Mouse (Mus musculus): Measurements from ENCODE around the gene Map2k1. TPM values are rescaled to one million over a fixed set of nuclear protein-coding genes. Genes with fewer than 3 reads are reported as not detected.
"Not testable (repeated sequence)": the region's sequence is repeated elsewhere in the genome, so short reads cannot be mapped to it uniquely, and the experiment has no call there.

Map2k1 gene
- polyA plus RNA-seq, 1 experiment from 2014 or later = 54.6 TPM

DNA sequence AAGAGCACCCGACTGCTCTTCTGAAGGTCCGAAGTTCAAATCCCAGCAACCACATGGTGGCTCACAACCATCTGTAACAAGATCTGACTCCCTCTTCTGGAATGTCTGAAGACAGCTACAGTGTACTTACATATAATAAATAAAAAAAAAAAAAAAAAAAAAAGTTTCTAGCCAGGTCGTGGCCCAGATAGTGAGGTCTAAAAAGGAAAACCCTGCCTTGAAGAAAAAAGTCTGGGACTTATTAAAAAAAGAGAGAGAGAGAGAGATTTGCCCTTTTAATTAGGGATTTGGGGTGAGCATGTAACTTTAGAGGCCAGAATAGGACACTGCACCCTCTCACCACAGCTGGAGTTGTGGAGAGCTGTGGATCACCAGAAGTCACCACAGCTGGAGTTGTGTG, 83.5 kb downstream of the Map2k1 start:
- WGBS = 85% methylated on average over 3 of the region's 3 CpGs
- H3K4me3 ChIP-seq (replicated peaks; ENCODE audit: low read length); H3K36me3 ChIP-seq (ENCODE audit: control insufficient read depth, insufficient read depth); ATAC-seq; H3K9me3 ChIP-seq (ENCODE audit: control insufficient read depth, low read length); H3K27me3 ChIP-seq (replicated peaks; ENCODE audit: control insufficient read depth, insufficient read depth, low read length); H3K9ac ChIP-seq (replicated peaks; ENCODE audit: low read depth, low read length); H3K27ac ChIP-seq (ENCODE audit: low read length); H3K4me2 ChIP-seq (ENCODE audit: low read length): not testable (repeated sequence)
- H3K4me1 ChIP-seq (replicated peaks; ENCODE audit: control insufficient read depth, insufficient read depth, low read length) = peaks cover 14% of the 10 kb centered on the region

- Histone ChIP-seq H3K27me3 (replicated peaks; ENCODE audit: control insufficient read depth, insufficient read depth, low read length) (no peaks in the 10 kb centered on the region), H3K27ac (ENCODE audit: low read length) (no peak overlapping the region), H3K9ac (replicated peaks; ENCODE audit: low read depth, low read length) (no peak overlapping the region), H3K4me3 (replicated peaks; ENCODE audit: low read length) (no peak overlapping the region), H3K36me3 (ENCODE audit: control insufficient read depth, insufficient read depth) (no peaks in the 10 kb centered on the region), H3K9me3 (ENCODE audit: control insufficient read depth, low read length) (no peaks in the 10 kb centered on the region), H3K4me1 (replicated peaks; ENCODE audit: control insufficient read depth, insufficient read depth, low read length) (no peaks in the 10 kb centered on the region), H3K4me2 (ENCODE audit: low read length) (no peak overlapping the region)
- 97% methylated on average over 5 of the region's 5 CpGs for WGBS
- ATAC-seq = no peak
Measured at GRCm38 (mm10) chr9:64160471-64160870, 93.0 kb downstream of the Map2k1 start.

GRCm38 (mm10) chr9:64156641-64157040, 96.8 kb downstream of the Map2k1 start:
- no peak for ATAC-seq
- 0 out of 2 replicates have a peak, but pooled peaks cover 2% of the 10 kb centered on the region for H3K36me3 ChIP-seq (ENCODE audit: control insufficient read depth, insufficient read depth)
- WGBS = 93% methylated on average over 1 of the region's 1 CpGs

GRCm38 (mm10) chr9:64139879-64140278, 113.6 kb downstream of the Map2k1 start:
- H3K4me2 ChIP-seq (ENCODE audit: low read length) = no peak overlapping the region
- no peaks in the 10 kb centered on the region for H3K9me3 ChIP-seq (ENCODE audit: control insufficient read depth, low read length)
- no peak overlapping the region for H3K4me3 ChIP-seq (replicated peaks; ENCODE audit: low read length)
- WGBS = 94% methylated on average over 9 of the region's 9 CpGs
- H3K36me3 ChIP-seq (ENCODE audit: control insufficient read depth, insufficient read depth) = no peaks in the 10 kb centered on the region
- H3K9ac ChIP-seq (replicated peaks; ENCODE audit: low read depth, low read length) = no peak overlapping the region
- H3K27ac ChIP-seq (ENCODE audit: low read length) = no peak overlapping the region
- ATAC-seq = no peak
- H3K27me3 ChIP-seq (replicated peaks; ENCODE audit: control insufficient read depth, insufficient read depth, low read length) = no peaks in the 10 kb centered on the region
- no peaks in the 10 kb centered on the region for H3K4me1 ChIP-seq (replicated peaks; ENCODE audit: control insufficient read depth, insufficient read depth, low read length)

More at GRCm38 (mm10) chr9:64156641-64157040, 96.8 kb downstream of the Map2k1 start:
- Histone ChIP-seq H3K9me3 (ENCODE audit: control insufficient read depth, low read length) (no peaks in the 10 kb centered on the region), H3K4me3 (replicated peaks; ENCODE audit: low read length) (no peak overlapping the region), H3K4me1 (replicated peaks; ENCODE audit: control insufficient read depth, insufficient read depth, low read length) (no peaks in the 10 kb centered on the region), H3K27ac (ENCODE audit: low read length) (no peak overlapping the region), H3K4me2 (ENCODE audit: low read length) (no peak overlapping the region), H3K27me3 (replicated peaks; ENCODE audit: control insufficient read depth, insufficient read depth, low read length) (no peaks in the 10 kb centered on the region), H3K9ac (replicated peaks; ENCODE audit: low read depth, low read length) (no peak overlapping the region)

DNA sequence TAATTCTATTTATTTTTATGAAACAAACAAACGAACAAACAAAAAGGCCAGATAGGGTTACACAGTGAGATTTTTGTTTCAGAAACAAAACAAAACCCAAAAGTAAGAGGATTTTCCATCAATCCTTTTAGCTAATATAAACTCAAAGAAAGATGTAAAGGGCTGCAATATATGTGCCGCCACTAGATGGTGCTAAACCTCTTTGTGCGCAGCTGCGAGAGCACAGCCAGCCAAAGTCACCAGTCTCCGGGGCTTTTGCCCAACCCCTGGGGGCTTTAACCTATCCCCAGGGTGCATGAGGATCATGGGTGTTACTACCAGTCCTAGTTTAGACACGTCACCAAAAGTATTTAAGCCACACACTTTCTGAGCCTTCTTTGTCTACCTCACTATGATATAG, 114.5 kb downstream of the Map2k1 start:
- H3K27me3 ChIP-seq (replicated peaks; ENCODE audit: control insufficient read depth, insufficient read depth, low read length); ATAC-seq: not testable (repeated sequence)

More for the DNA sequence above, 114.5 kb downstream of the Map2k1 start:
- 6% methylated on average over 6 of the region's 6 CpGs for WGBS
- not testable (repeated sequence) for H3K36me3 ChIP-seq (ENCODE audit: control insufficient read depth, insufficient read depth); H3K9me3 ChIP-seq (ENCODE audit: control insufficient read depth, low read length); H3K4me3 ChIP-seq (replicated peaks; ENCODE audit: low read length); H3K27ac ChIP-seq (ENCODE audit: low read length); H3K4me1 ChIP-seq (replicated peaks; ENCODE audit: control insufficient read depth, insufficient read depth, low read length); H3K4me2 ChIP-seq (ENCODE audit: low read length); H3K9ac ChIP-seq (replicated peaks; ENCODE audit: low read depth, low read length)

Small RNAs within 50 kb of the gene (microRNA-seq; reads per million reads assigned to microRNA genes)
- not detected for gene Gm24106

Other genes with a start within 250 kb of the Map2k1 start
- gene Smad6, start 231.6 kb downstream of the Map2k1 start, polyA plus RNA-seq (2015; fragmentation: Nextera tagmentation; extraction: Ambion mirVana) = 1.5 and 1.6 TPM in 2 replicates
- gene Lctl, start 136.5 kb downstream of the Map2k1 start, polyA plus RNA-seq (2015; fragmentation: Nextera tagmentation; extraction: Ambion mirVana) = not detected in 2 replicates
- gene Zwilch, start 80.5 kb downstream of the Map2k1 start, polyA plus RNA-seq (2015; fragmentation: Nextera tagmentation; extraction: Ambion mirVana) = 10.0 and 10.8 TPM in 2 replicates
- 714 and 781 TPM in 2 replicates for gene Rpl4, start 80.3 kb downstream of the Map2k1 start, polyA plus RNA-seq (2015; fragmentation: Nextera tagmentation; extraction: Ambion mirVana)
- gene Snapc5, start 74.4 kb downstream of the Map2k1 start, polyA plus RNA-seq (2015; fragmentation: Nextera tagmentation; extraction: Ambion mirVana) = 31.5 and 35.3 TPM in 2 replicates
- 2.4 and 2.5 TPM in 2 replicates for gene Uchl4, start 18.4 kb downstream of the Map2k1 start, polyA plus RNA-seq (2015; fragmentation: Nextera tagmentation; extraction: Ambion mirVana)
- gene Tipin, start 27.9 kb upstream of the Map2k1 start, polyA plus RNA-seq (2015; fragmentation: Nextera tagmentation; extraction: Ambion mirVana) = 106 and 120 TPM in 2 replicates
- 25.3 and 25.9 TPM in 2 replicates for gene Dis3l, start 87.7 kb upstream of the Map2k1 start, polyA plus RNA-seq (2015; fragmentation: Nextera tagmentation; extraction: Ambion mirVana)
- 6.8 and 10.1 TPM in 2 replicates for gene Megf11, start 132.0 kb upstream of the Map2k1 start, polyA plus RNA-seq (2015; fragmentation: Nextera tagmentation; extraction: Ambion mirVana)